30 mouse cellular contexts compared by ENCODE assay signal in genomic region chr17:70858814-70859213, GRCm38 (mm10).
"Had no signal": no experiment of that assay in that cellular context is flagged by ENCODE, and none has a peak within 500 bp of the region (broad histone marks: within the 10 kb centered on the region; RNA-seq: fewer than 3 reads in every experiment).

No protein-coding gene starts in this region.

- DNase-seq: left cerebral cortex, postnatal 4 days; liver; liver, embryonic 13.5 days; liver, postnatal 0 days; lung, adult 18-20 months; lung, adult 2 months; lung, embryonic 14.5 days; lung, postnatal 10 days; lung, postnatal 14 days; lung, postnatal 36 days; lung, postnatal 4 days; midbrain, embryonic 14.5 days had no signal

- H3K4me1 ChIP-seq: liver, embryonic 13.5 days; liver, embryonic 15.5 days; megakaryocyte, embryonic 14.5 days; midbrain, embryonic 15.5 days had no signal

- ATAC-seq: liver, embryonic 12.5 days; liver, postnatal 0 days; lung, postnatal 0 days; midbrain, embryonic 15.5 days; midbrain, embryonic 16.5 days had no signal

- H3K4me2 ChIP-seq: limb, embryonic 12.5 days; limb, embryonic 13.5 days; limb, embryonic 15.5 days; liver, embryonic 11.5 days; liver, embryonic 12.5 days; liver, embryonic 13.5 days; liver, embryonic 15.5 days; lung, embryonic 14.5 days; lung, embryonic 15.5 days; midbrain, embryonic 12.5 days; midbrain, embryonic 15.5 days; neural tube, embryonic 12.5 days had no signal

- H3K27me3 ChIP-seq: limb, embryonic 12.5 days; limb, embryonic 13.5 days; limb, embryonic 15.5 days; lung, embryonic 15.5 days; neural tube, embryonic 12.5 days had no signal

- H3K9ac ChIP-seq: limb, embryonic 12.5 days; limb, embryonic 13.5 days; limb, embryonic 15.5 days; liver, embryonic 12.5 days; liver, embryonic 13.5 days; liver, embryonic 14.5 days; liver, embryonic 15.5 days; liver, postnatal 0 days; lung, embryonic 14.5 days; lung, embryonic 15.5 days; midbrain, embryonic 12.5 days; midbrain, embryonic 15.5 days; neural tube, embryonic 12.5 days had no signal

- H3K4me3 ChIP-seq: limb, embryonic 10.5 days; limb, embryonic 12.5 days; limb, embryonic 13.5 days; limb, embryonic 15.5 days; liver, embryonic 12.5 days; liver, embryonic 13.5 days; liver, embryonic 15.5 days; lung, embryonic 15.5 days; megakaryocyte, embryonic 14.5 days; midbrain, embryonic 10.5 days; midbrain, embryonic 12.5 days; midbrain, embryonic 15.5 days; myocyte; neural tube, embryonic 12.5 days had no signal

- H3K36me3 ChIP-seq: limb, embryonic 12.5 days; limb, embryonic 13.5 days; limb, embryonic 15.5 days; liver, embryonic 12.5 days; liver, embryonic 15.5 days; lung, embryonic 15.5 days; midbrain, embryonic 15.5 days; neural tube, embryonic 12.5 days had no signal

- H3K27ac ChIP-seq: limb, embryonic 10.5 days; limb, embryonic 12.5 days; limb, embryonic 13.5 days; limb, embryonic 15.5 days; liver, embryonic 12.5 days; liver, embryonic 13.5 days; liver, embryonic 14.5 days; liver, embryonic 15.5 days; lung, embryonic 15.5 days; macrophage; midbrain, embryonic 10.5 days; midbrain, embryonic 12.5 days; midbrain, embryonic 15.5 days; neural tube, embryonic 12.5 days had no signal

- H3K9me3 ChIP-seq: limb, embryonic 10.5 days; limb, embryonic 12.5 days; limb, embryonic 13.5 days; limb, embryonic 15.5 days; liver, embryonic 12.5 days; liver, embryonic 13.5 days; liver, embryonic 15.5 days; lung, embryonic 15.5 days; midbrain, embryonic 10.5 days; midbrain, embryonic 12.5 days; midbrain, embryonic 15.5 days; neural tube, embryonic 12.5 days had no signal
